Mouse (Mus musculus): Measurements from ENCODE around the gene Tbp.
A peak's percentile ranks its signal among the peaks of the same experiment; 100 is the strongest.

DNA sequence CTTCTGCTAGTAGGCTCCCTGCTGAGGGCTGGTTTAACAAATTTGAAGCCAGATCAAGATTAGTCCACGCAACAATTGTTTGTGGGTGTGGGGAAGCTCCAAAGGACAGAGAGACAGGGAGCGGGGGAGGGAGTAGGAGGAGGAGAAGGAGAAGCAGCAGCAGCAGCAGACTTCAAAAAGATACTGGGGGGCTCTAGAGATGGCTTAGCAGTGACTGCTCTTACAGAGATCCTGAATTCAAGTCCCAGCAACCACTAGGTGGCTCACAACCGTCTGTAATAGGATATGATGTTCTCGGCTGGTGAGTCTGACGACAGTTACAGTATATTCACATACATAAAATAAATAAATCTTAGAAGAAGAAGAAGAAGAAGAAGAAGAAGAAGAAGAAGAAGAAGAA lies 30.5 kb downstream of the Tbp start:
- TF ChIP-seq CTCF (IDR thresholded peaks at IDR 0.05; ENCODE audit: borderline replicate concordance, insufficient read depth, low read depth, low read length) (peak; percentile 25; the same call in 1 of the 2 replicates), POLR2A (IDR thresholded peaks at IDR 0.05; ENCODE audit: borderline replicate concordance, insufficient read depth, low read length) (no peak)

All from cerebellum, adult 2 months (tissue).